Mouse (Mus musculus): ENCODE results near the gene Vrtn. TPM values are rescaled to one million over a fixed set of nuclear protein-coding genes. Genes with fewer than 3 reads are reported as not detected.

Gene Vrtn
- polyA plus RNA-seq, 1 experiment from 2014 or later: 0.05 TPM

- Histone ChIP-seq H3K27ac (replicated peaks) (no peak overlapping the region), H3K36me3 (no peaks in the 10 kb centered on the region), H3K9me3 (no peaks in the 10 kb centered on the region), H3K9ac (no peak overlapping the region), H3K4me2 (peak overlapping the region; percentile 38), H3K4me3 (no peak overlapping the region), H3K27me3 (0 out of 2 replicates have a peak, but pooled peaks cover 3% of the 10 kb centered on the region), H3K4me1 (replicated peaks) (peaks cover 17% of the 10 kb centered on the region)
- 7% methylated on average over 9 of the region's 9 CpGs for WGBS
- no peak; the same call in 1 of the 2 replicates for ATAC-seq (ENCODE audit: low FRiP score, low read depth)
These were observed 15.7 kb upstream of the Vrtn start for GRCm38 (mm10) chr12:84625116-84625515.

- no peak for ATAC-seq (ENCODE audit: low FRiP score, low read depth)
- H3K36me3 ChIP-seq: no peaks in the 10 kb centered on the region
These were observed 9.0 kb upstream of the Vrtn start for GRCm38 (mm10) chr12:84631867-84632266.

GRCm38 (mm10) chr12:84640253-84640652, 566 bp upstream of the Vrtn start:
- Histone ChIP-seq H3K4me3 (no peak overlapping the region), H3K27me3 (peaks cover 48% of the 10 kb centered on the region), H3K9ac (no peak overlapping the region), H3K4me2 (no peak overlapping the region), H3K27ac (replicated peaks) (no peak overlapping the region), H3K4me1 (replicated peaks) (no peaks in the 10 kb centered on the region; the same call in 1 of the 2 replicates), H3K9me3 (no peaks in the 10 kb centered on the region), H3K36me3 (no peaks in the 10 kb centered on the region)
- no peak for ATAC-seq (ENCODE audit: low FRiP score, low read depth)
- WGBS: 2% methylated on average over 6 of the region's 6 CpGs

More at GRCm38 (mm10) chr12:84631867-84632266, 9.0 kb upstream of the Vrtn start:
- H3K4me1 ChIP-seq (replicated peaks): no peaks in the 10 kb centered on the region
- H3K4me3 ChIP-seq: no peak overlapping the region
- no peak overlapping the region for H3K9ac ChIP-seq
- no peaks in the 10 kb centered on the region for H3K9me3 ChIP-seq
- no peak overlapping the region for H3K4me2 ChIP-seq
- WGBS: 74% methylated on average over 3 of the region's 3 CpGs
- no peaks in the 10 kb centered on the region for H3K27me3 ChIP-seq
- H3K27ac ChIP-seq (replicated peaks): no peak overlapping the region

- Histone ChIP-seq H3K27me3 (peaks cover 14% of the 10 kb centered on the region; the same call in 1 of the 2 replicates), H3K9ac (no peak overlapping the region), H3K27ac (replicated peaks) (no peak overlapping the region), H3K4me2 (no peak overlapping the region), H3K4me1 (replicated peaks) (no peaks in the 10 kb centered on the region), H3K9me3 (no peaks in the 10 kb centered on the region), H3K36me3 (no peaks in the 10 kb centered on the region), H3K4me3 (no peak overlapping the region)
- WGBS: 82% methylated on average over 13 of the region's 13 CpGs
- ATAC-seq (ENCODE audit: low FRiP score, low read depth): no peak
These were observed 9.4 kb downstream of the Vrtn start for GRCm38 (mm10) chr12:84650234-84650633.

- Histone ChIP-seq H3K9me3 (no peaks in the 10 kb centered on the region), H3K36me3 (no peaks in the 10 kb centered on the region), H3K27ac (replicated peaks) (no peak overlapping the region), H3K9ac (no peak overlapping the region), H3K4me1 (replicated peaks) (no peaks in the 10 kb centered on the region), H3K27me3 (peaks cover 14% of the 10 kb centered on the region; the same call in 1 of the 2 replicates), H3K4me2 (no peak overlapping the region), H3K4me3 (no peak overlapping the region)
- ATAC-seq (ENCODE audit: low FRiP score, low read depth): peak; percentile 65; the same call in 1 of the 2 replicates
- 19% methylated on average over 3 of the region's 3 CpGs for WGBS
These were observed 13.1 kb downstream of the Vrtn start for GRCm38 (mm10) chr12:84653912-84654311.

- no peaks in the 10 kb centered on the region for H3K9me3 ChIP-seq
- H3K36me3 ChIP-seq: no peaks in the 10 kb centered on the region
- no peak for ATAC-seq (ENCODE audit: low FRiP score, low read depth)
- no peak overlapping the region for H3K27ac ChIP-seq (replicated peaks)
- H3K9ac ChIP-seq: no peak overlapping the region
- 95% methylated on average over 3 of the region's 3 CpGs for WGBS
- H3K4me1 ChIP-seq (replicated peaks): peaks cover 12% of the 10 kb centered on the region
- H3K4me2 ChIP-seq: no peak overlapping the region
- H3K27me3 ChIP-seq: no peaks in the 10 kb centered on the region
- H3K4me3 ChIP-seq: no peak overlapping the region
These were observed 29.7 kb downstream of the Vrtn start for GRCm38 (mm10) chr12:84670555-84670954.

- Histone ChIP-seq H3K27ac (replicated peaks) (no peak overlapping the region), H3K9ac (no peak overlapping the region), H3K36me3 (no peaks in the 10 kb centered on the region), H3K27me3 (no peaks in the 10 kb centered on the region), H3K4me3 (no peak overlapping the region), H3K9me3 (no peaks in the 10 kb centered on the region), H3K4me2 (no peak overlapping the region), H3K4me1 (replicated peaks) (peaks cover 14% of the 10 kb centered on the region)
- no peak for ATAC-seq (ENCODE audit: low FRiP score, low read depth)
- 27% methylated on average over 10 of the region's 10 CpGs for WGBS
These were observed 30.8 kb downstream of the Vrtn start for GRCm38 (mm10) chr12:84671646-84672045.

- ATAC-seq (ENCODE audit: low FRiP score, low read depth): no peak
- H3K4me1 ChIP-seq (replicated peaks): peaks cover 14% of the 10 kb centered on the region
- H3K9me3 ChIP-seq: no peaks in the 10 kb centered on the region
- no peaks in the 10 kb centered on the region for H3K27me3 ChIP-seq
- no peak overlapping the region for H3K4me3 ChIP-seq
- H3K27ac ChIP-seq (replicated peaks): peak overlapping the region; percentile 48
- H3K9ac ChIP-seq: no peak overlapping the region
- no peaks in the 10 kb centered on the region for H3K36me3 ChIP-seq
- 31% methylated on average over 14 of the region's 14 CpGs for WGBS
- no peak overlapping the region for H3K4me2 ChIP-seq
These were observed 34.1 kb downstream of the Vrtn start for GRCm38 (mm10) chr12:84674666-84675526.

GRCm38 (mm10) chr12:84676011-84676410, 35.2 kb downstream of the Vrtn start:
- no peak overlapping the region for H3K4me2 ChIP-seq
- no peaks in the 10 kb centered on the region for H3K9me3 ChIP-seq
- H3K36me3 ChIP-seq: no peaks in the 10 kb centered on the region
- no peak overlapping the region for H3K4me3 ChIP-seq
- 76% methylated on average over 3 of the region's 3 CpGs for WGBS
- no peak overlapping the region for H3K27ac ChIP-seq (replicated peaks)
- no peak for ATAC-seq (ENCODE audit: low FRiP score, low read depth)
- H3K27me3 ChIP-seq: no peaks in the 10 kb centered on the region
- H3K9ac ChIP-seq: no peak overlapping the region
- H3K4me1 ChIP-seq (replicated peaks): peaks cover 14% of the 10 kb centered on the region

- Histone ChIP-seq H3K27me3 (no peaks in the 10 kb centered on the region), H3K9ac (no peak overlapping the region), H3K4me2 (no peak overlapping the region), H3K4me3 (no peak overlapping the region), H3K9me3 (no peaks in the 10 kb centered on the region), H3K36me3 (no peaks in the 10 kb centered on the region), H3K27ac (replicated peaks) (no peak overlapping the region), H3K4me1 (replicated peaks) (peaks cover 9% of the 10 kb centered on the region; the same call in 1 of the 2 replicates)
- ATAC-seq (ENCODE audit: low FRiP score, low read depth): no peak
- WGBS: 75% methylated on average over 7 of the region's 7 CpGs
These were observed 43.8 kb downstream of the Vrtn start for GRCm38 (mm10) chr12:84684569-84684968.

GRCm38 (mm10) chr12:84686176-84686575, 45.4 kb downstream of the Vrtn start:
- Histone ChIP-seq H3K27ac (replicated peaks) (0 out of 2 replicates have a peak overlapping the region, but pooled peaks have one; percentile 11), H3K36me3 (no peaks in the 10 kb centered on the region), H3K4me1 (replicated peaks) (peaks cover 9% of the 10 kb centered on the region; the same call in 1 of the 2 replicates), H3K4me2 (no peak overlapping the region), H3K27me3 (no peaks in the 10 kb centered on the region), H3K9ac (no peak overlapping the region), H3K4me3 (no peak overlapping the region), H3K9me3 (no peaks in the 10 kb centered on the region)
- no peak for ATAC-seq (ENCODE audit: low FRiP score, low read depth)
- WGBS: 13% methylated on average over 4 of the region's 4 CpGs

- no peak overlapping the region for H3K27ac ChIP-seq (replicated peaks)
- H3K4me2 ChIP-seq: no peak overlapping the region
- H3K36me3 ChIP-seq: no peaks in the 10 kb centered on the region
- H3K27me3 ChIP-seq: no peaks in the 10 kb centered on the region
- no peak overlapping the region for H3K9ac ChIP-seq
- peaks cover 9% of the 10 kb centered on the region; the same call in 1 of the 2 replicates for H3K4me1 ChIP-seq (replicated peaks)
- ATAC-seq (ENCODE audit: low FRiP score, low read depth): no peak
- no peaks in the 10 kb centered on the region for H3K9me3 ChIP-seq
- no peak overlapping the region for H3K4me3 ChIP-seq
- WGBS: 91% methylated on average over 4 of the region's 4 CpGs
These were observed 46.7 kb downstream of the Vrtn start for GRCm38 (mm10) chr12:84687531-84687930.

All from hindbrain, embryonic 15.5 days (tissue).